Mouse (Mus musculus): ENCODE results near the gene Hk3.

Gene Hk3

GRCm38 (mm10) chr13:55013702-55014344, 7.4 kb downstream of the Hk3 start:
- DNase-seq (ENCODE audit: low read depth, low spot score) = peak; percentile 43
- H3K27me3 ChIP-seq (ENCODE audit: control insufficient read depth, insufficient read depth, low read length, poor library complexity, severe bottlenecking) = no peaks in the 10 kb centered on the region; the same call in 1 of the 2 replicates
- H3K36me3 ChIP-seq (ENCODE audit: control insufficient read depth, insufficient read depth, low read length, poor library complexity, severe bottlenecking) = no peaks in the 10 kb centered on the region

GRCm38 (mm10) chr13:55011981-55012478, 9.2 kb downstream of the Hk3 start:
- H3K36me3 ChIP-seq (ENCODE audit: control insufficient read depth, insufficient read depth, low read length, poor library complexity, severe bottlenecking) = no peaks in the 10 kb centered on the region
- DNase-seq (ENCODE audit: low read depth, low spot score) = no peak
- no peaks in the 10 kb centered on the region; the same call in 1 of the 2 replicates for H3K27me3 ChIP-seq (ENCODE audit: control insufficient read depth, insufficient read depth, low read length, poor library complexity, severe bottlenecking)

GRCm38 (mm10) chr13:55011103-55011502, 10.1 kb downstream of the Hk3 start:
- no peaks in the 10 kb centered on the region for H3K36me3 ChIP-seq (ENCODE audit: control insufficient read depth, insufficient read depth, low read length, poor library complexity, severe bottlenecking)
- H3K27me3 ChIP-seq (ENCODE audit: control insufficient read depth, insufficient read depth, low read length, poor library complexity, severe bottlenecking) = no peaks in the 10 kb centered on the region; the same call in 1 of the 2 replicates
- no peak for DNase-seq (ENCODE audit: low read depth, low spot score)

GRCm38 (mm10) chr13:55008589-55008988, 12.6 kb downstream of the Hk3 start:
- no peaks in the 10 kb centered on the region; the same call in 1 of the 2 replicates for H3K27me3 ChIP-seq (ENCODE audit: control insufficient read depth, insufficient read depth, low read length, poor library complexity, severe bottlenecking)
- no peaks in the 10 kb centered on the region for H3K36me3 ChIP-seq (ENCODE audit: control insufficient read depth, insufficient read depth, low read length, poor library complexity, severe bottlenecking)
- no peak for DNase-seq (ENCODE audit: low read depth, low spot score)

GRCm38 (mm10) chr13:55006415-55006742, 14.8 kb downstream of the Hk3 start:
- no peak for DNase-seq (ENCODE audit: low read depth, low spot score)

GRCm38 (mm10) chr13:55005691-55006414, 15.3 kb downstream of the Hk3 start:
- no peak for DNase-seq (ENCODE audit: low read depth, low spot score)
- no peaks in the 10 kb centered on the region; the same call in 1 of the 2 replicates for H3K27me3 ChIP-seq (ENCODE audit: control insufficient read depth, insufficient read depth, low read length, poor library complexity, severe bottlenecking)
- no peaks in the 10 kb centered on the region for H3K36me3 ChIP-seq (ENCODE audit: control insufficient read depth, insufficient read depth, low read length, poor library complexity, severe bottlenecking)

More at GRCm38 (mm10) chr13:55006415-55006742, 14.8 kb downstream of the Hk3 start:
- Histone ChIP-seq H3K27me3 (ENCODE audit: control insufficient read depth, insufficient read depth, low read length, poor library complexity, severe bottlenecking) (no peaks in the 10 kb centered on the region; the same call in 1 of the 2 replicates), H3K36me3 (ENCODE audit: control insufficient read depth, insufficient read depth, low read length, poor library complexity, severe bottlenecking) (no peaks in the 10 kb centered on the region)

GRCm38 (mm10) chr13:55004646-55005045, 16.5 kb downstream of the Hk3 start:
- Histone ChIP-seq H3K36me3 (ENCODE audit: control insufficient read depth, insufficient read depth, low read length, poor library complexity, severe bottlenecking) (no peaks in the 10 kb centered on the region), H3K27me3 (ENCODE audit: control insufficient read depth, insufficient read depth, low read length, poor library complexity, severe bottlenecking) (no peaks in the 10 kb centered on the region)
- no peak for DNase-seq (ENCODE audit: low read depth, low spot score)

- DNase-seq (ENCODE audit: low read depth, low spot score) = no peak
- H3K36me3 ChIP-seq (ENCODE audit: control insufficient read depth, insufficient read depth, low read length, poor library complexity, severe bottlenecking) = no peaks in the 10 kb centered on the region
Measured at GRCm38 (mm10) chr13:55002090-55002489, 19.1 kb downstream of the Hk3 start.

GRCm38 (mm10) chr13:55000433-55000832, 20.8 kb downstream of the Hk3 start:
- DNase-seq (ENCODE audit: low read depth, low spot score) = no peak
- H3K27me3 ChIP-seq (ENCODE audit: control insufficient read depth, insufficient read depth, low read length, poor library complexity, severe bottlenecking) = no peaks in the 10 kb centered on the region
- H3K36me3 ChIP-seq (ENCODE audit: control insufficient read depth, insufficient read depth, low read length, poor library complexity, severe bottlenecking) = no peaks in the 10 kb centered on the region

More at GRCm38 (mm10) chr13:55002090-55002489, 19.1 kb downstream of the Hk3 start:
- H3K27me3 ChIP-seq (ENCODE audit: control insufficient read depth, insufficient read depth, low read length, poor library complexity, severe bottlenecking) = no peaks in the 10 kb centered on the region

- H3K27me3 ChIP-seq (ENCODE audit: control insufficient read depth, insufficient read depth, low read length, poor library complexity, severe bottlenecking) = no peaks in the 10 kb centered on the region
- no peak for DNase-seq (ENCODE audit: low read depth, low spot score)
Measured at GRCm38 (mm10) chr13:54997568-54997967, 23.6 kb downstream of the Hk3 start.

GRCm38 (mm10) chr13:54995161-54995560, 26.0 kb downstream of the Hk3 start:
- Histone ChIP-seq H3K36me3 (ENCODE audit: control insufficient read depth, insufficient read depth, low read length, poor library complexity, severe bottlenecking) (no peaks in the 10 kb centered on the region), H3K27me3 (ENCODE audit: control insufficient read depth, insufficient read depth, low read length, poor library complexity, severe bottlenecking) (no peaks in the 10 kb centered on the region)
- DNase-seq (ENCODE audit: low read depth, low spot score) = no peak

More at GRCm38 (mm10) chr13:54997568-54997967, 23.6 kb downstream of the Hk3 start:
- no peaks in the 10 kb centered on the region for H3K36me3 ChIP-seq (ENCODE audit: control insufficient read depth, insufficient read depth, low read length, poor library complexity, severe bottlenecking)

- DNase-seq (ENCODE audit: low read depth, low spot score) = no peak
- Histone ChIP-seq H3K36me3 (ENCODE audit: control insufficient read depth, insufficient read depth, low read length, poor library complexity, severe bottlenecking) (no peaks in the 10 kb centered on the region), H3K27me3 (ENCODE audit: control insufficient read depth, insufficient read depth, low read length, poor library complexity, severe bottlenecking) (no peaks in the 10 kb centered on the region)
Measured at GRCm38 (mm10) chr13:54994576-54994975, 26.6 kb downstream of the Hk3 start.

- Histone ChIP-seq H3K36me3 (ENCODE audit: control insufficient read depth, insufficient read depth, low read length, poor library complexity, severe bottlenecking) (no peaks in the 10 kb centered on the region), H3K27me3 (ENCODE audit: control insufficient read depth, insufficient read depth, low read length, poor library complexity, severe bottlenecking) (no peaks in the 10 kb centered on the region)
- no peak for DNase-seq (ENCODE audit: low read depth, low spot score)
Measured at GRCm38 (mm10) chr13:54992215-54992614, 29.0 kb downstream of the Hk3 start.

GRCm38 (mm10) chr13:54988181-54988760, 32.9 kb downstream of the Hk3 start:
- DNase-seq (ENCODE audit: low read depth, low spot score) = no peak
- H3K27me3 ChIP-seq (ENCODE audit: control insufficient read depth, insufficient read depth, low read length, poor library complexity, severe bottlenecking) = no peaks in the 10 kb centered on the region

GRCm38 (mm10) chr13:54987405-54987804, 33.8 kb downstream of the Hk3 start:
- no peaks in the 10 kb centered on the region for H3K36me3 ChIP-seq (ENCODE audit: control insufficient read depth, insufficient read depth, low read length, poor library complexity, severe bottlenecking)
- DNase-seq (ENCODE audit: low read depth, low spot score) = no peak
- H3K27me3 ChIP-seq (ENCODE audit: control insufficient read depth, insufficient read depth, low read length, poor library complexity, severe bottlenecking) = no peaks in the 10 kb centered on the region

More at GRCm38 (mm10) chr13:54988181-54988760, 32.9 kb downstream of the Hk3 start:
- no peaks in the 10 kb centered on the region for H3K36me3 ChIP-seq (ENCODE audit: control insufficient read depth, insufficient read depth, low read length, poor library complexity, severe bottlenecking)

Data from splenic B cell, adult 2 months (primary cell).